Mouse (Mus musculus) heart, postnatal 0 days (tissue): ENCODE measurements around the gene Casp8ap2. TPM values are rescaled to one million over a fixed set of nuclear protein-coding genes. Genes with fewer than 3 reads are reported as not detected.
A peak's percentile ranks its signal among the peaks of the same experiment; 100 is the strongest.

Experiments
- ATAC-seq: fragments of 200-750 bp; cut with Nextera tagmentation; 2 replicates; pipeline ENCODE4 v1.8.0; 2017; ENCODE audit warnings: low read depth, moderate number of reproducible peaks, moderate library complexity; ENCODE audit not compliant: insufficient read depth
- DNase-seq: peaks from one replicate; pipeline ENCODE4 v3.0.0-alpha.2; 2016; ENCODE audit warnings: low spot score
- H3K27ac ChIP-seq: fragments of 300-500 bp; sonication (generic); 2 replicates; pipeline ENCODE4 v1.5.1; 2014; ENCODE audit warnings: low read depth, mild to moderate bottlenecking
- H3K27me3 ChIP-seq: fragments of 300-500 bp; sonication (generic); 2 replicates; pipeline ENCODE4 v1.6.1; 2014; ENCODE audit warnings: low read length, mixed read lengths; ENCODE audit not compliant: control insufficient read depth, insufficient read depth
- H3K36me3 ChIP-seq: fragments of 300-500 bp; sonication (generic); replicated peaks from 2 replicates; pipeline ENCODE4 v1.6.1; 2014; ENCODE audit warnings: low read length, mixed read lengths; ENCODE audit not compliant: control insufficient read depth, insufficient read depth
- H3K4me1 ChIP-seq: fragments of 300-500 bp; sonication (generic); 2 replicates; pipeline ENCODE4 v1.6.1; 2014; ENCODE audit warnings: antibody characterized with exemption; ENCODE audit not compliant: control insufficient read depth, insufficient read depth
- H3K4me2 ChIP-seq: fragments of 300-500 bp; sonication (generic); 2 replicates; pipeline ENCODE4 v1.6.1; 2014; ENCODE audit warnings: low read depth, mild to moderate bottlenecking, low read length, moderate library complexity
- H3K4me3 ChIP-seq: fragments of 300-500 bp; sonication (generic); 2 replicates; pipeline ENCODE4 v1.5.1; 2014; ENCODE audit warnings: low read depth, low read length
- H3K9ac ChIP-seq: fragments of 300-500 bp; sonication (generic); replicated peaks from 2 replicates; pipeline ENCODE4 v1.6.1; 2014; ENCODE audit warnings: low read depth, low read length, mixed read lengths
- H3K9me3 ChIP-seq: fragments of 300-500 bp; sonication (generic); replicated peaks from 2 replicates; pipeline ENCODE4 v1.6.1; 2016; ENCODE audit warnings: low read length; ENCODE audit not compliant: control insufficient read depth
- CTCF ChIP-seq: IDR thresholded peaks from 2 replicates; pipeline ENCODE4 v1.5.1; 2016; ENCODE audit warnings: antibody characterized with exemption, control low read depth, low read depth
- EP300 ChIP-seq: IDR thresholded peaks from 2 replicates; pipeline ENCODE4 v1.6.1; 2016; ENCODE audit warnings: antibody characterized with exemption, low read depth
- WGBS: fragments of 180-500 bp; shearing (Covaris S2); extraction: QIAGEN DNeasy Blood & Tissue Kit; methylation state at CpG from one replicate; pipeline ENCODE4 v1.1.7; 2014; 5-methylcytosine and 5-hydroxymethylcytosine counted together
- polyA plus RNA-seq: library from polyadenylated mRNA; unstranded; fragments of >200 nt; fragmentation: Nextera tagmentation; extraction: Ambion mirVana; gene quantifications from 2 replicates; pipeline ENCODE4 v1.2.1, GENCODE M21; 2015
- total RNA-seq: library from RNA; depleted of rRNA; stranded (reverse); fragments of >200 nt; gene quantifications from 2 replicates; pipeline ENCODE4 v1.2.3, GENCODE M21; 2014; ENCODE audit warnings: low replicate concordance

The Casp8ap2 gene
- total and polyA plus RNA-seq, 2 experiments from 2014 or later: 3.0 to 17.0 TPM

- TF ChIP-seq EP300: no peak
- TF ChIP-seq CTCF: peak; percentile 79
- WGBS: 50% methylated on average over 1 of the region's 1 CpGs
- Histone ChIP-seq H3K4me1 (no peaks in the 10 kb centered on the region), H3K9ac (no peak overlapping the region), H3K4me3 (no peak overlapping the region), H3K9me3 (no peaks in the 10 kb centered on the region), H3K4me2 (no peak overlapping the region), H3K27me3 (no peaks in the 10 kb centered on the region), H3K36me3 (peaks cover 13% of the 10 kb centered on the region; the same call in 1 of the 2 replicates), H3K27ac (no peak overlapping the region)
- peak; percentile 53 for ATAC-seq
- DNase-seq: peak; percentile 72
These were observed 43.1 kb upstream of the Casp8ap2 start for GRCm38 (mm10) chr4:32572118-32572517.

GRCm38 (mm10) chr4:32573586-32573985, 41.7 kb upstream of the Casp8ap2 start:
- Histone ChIP-seq H3K27ac (no peak overlapping the region), H3K4me1 (no peaks in the 10 kb centered on the region), H3K9me3 (no peaks in the 10 kb centered on the region), H3K4me2 (no peak overlapping the region), H3K27me3 (no peaks in the 10 kb centered on the region), H3K9ac (no peak overlapping the region), H3K36me3 (peaks cover 14% of the 10 kb centered on the region; the same call in 1 of the 2 replicates), H3K4me3 (no peak overlapping the region)
- 78% methylated on average over 5 of the region's 5 CpGs for WGBS
- DNase-seq (no peak), ATAC-seq (no peak)
- TF ChIP-seq CTCF (no peak), EP300 (no peak)

- H3K9me3 ChIP-seq: no peaks in the 10 kb centered on the region
- no peak for ATAC-seq
- TF ChIP-seq EP300 (no peak), CTCF (peak; percentile 16; the same call in 1 of the 2 replicates)
These were observed 40.6 kb upstream of the Casp8ap2 start for GRCm38 (mm10) chr4:32574604-32575003.

GRCm38 (mm10) chr4:32575165-32575564, 40.1 kb upstream of the Casp8ap2 start:
- no peak for DNase-seq
- Histone ChIP-seq H3K9ac (no peak overlapping the region), H3K4me1 (no peaks in the 10 kb centered on the region), H3K4me2 (no peak overlapping the region), H3K4me3 (no peak overlapping the region), H3K27ac (no peak overlapping the region), H3K9me3 (no peaks in the 10 kb centered on the region), H3K36me3 (peaks cover 20% of the 10 kb centered on the region; the same call in 1 of the 2 replicates), H3K27me3 (no peaks in the 10 kb centered on the region)
- WGBS: 65% methylated on average over 9 of the region's 9 CpGs
- no peak for ATAC-seq
- TF ChIP-seq CTCF: no peak
- no peak for TF ChIP-seq EP300

More at GRCm38 (mm10) chr4:32574604-32575003, 40.6 kb upstream of the Casp8ap2 start:
- Histone ChIP-seq H3K27me3 (no peaks in the 10 kb centered on the region), H3K9ac (no peak overlapping the region), H3K27ac (no peak overlapping the region), H3K4me2 (no peak overlapping the region), H3K4me1 (no peaks in the 10 kb centered on the region), H3K36me3 (peaks cover 15% of the 10 kb centered on the region; the same call in 1 of the 2 replicates), H3K4me3 (no peak overlapping the region)
- no peak for DNase-seq
- WGBS: 89% methylated on average over 1 of the region's 1 CpGs

GRCm38 (mm10) chr4:32579850-32580249, 35.4 kb upstream of the Casp8ap2 start:
- H3K4me3 ChIP-seq: no peak overlapping the region
- TF ChIP-seq CTCF (no peak), EP300 (no peak)

GRCm38 (mm10) chr4:32584181-32584580, 31.1 kb upstream of the Casp8ap2 start:
- 71% methylated on average over 6 of the region's 6 CpGs for WGBS
- Histone ChIP-seq H3K4me3 (no peak overlapping the region), H3K4me2 (no peak overlapping the region), H3K9me3 (no peaks in the 10 kb centered on the region), H3K36me3 (0 out of 2 replicates have a peak, but pooled peaks cover 10% of the 10 kb centered on the region), H3K27ac (no peak overlapping the region), H3K9ac (no peak overlapping the region), H3K27me3 (no peaks in the 10 kb centered on the region), H3K4me1 (no peaks in the 10 kb centered on the region)
- no peak for ATAC-seq
- no peak for DNase-seq
- TF ChIP-seq EP300 (no peak), CTCF (no peak)

More at GRCm38 (mm10) chr4:32579850-32580249, 35.4 kb upstream of the Casp8ap2 start:
- Histone ChIP-seq H3K27ac (no peak overlapping the region), H3K36me3 (peaks cover 25% of the 10 kb centered on the region; the same call in 1 of the 2 replicates), H3K9ac (no peak overlapping the region), H3K27me3 (no peaks in the 10 kb centered on the region), H3K9me3 (no peaks in the 10 kb centered on the region), H3K4me2 (no peak overlapping the region), H3K4me1 (no peaks in the 10 kb centered on the region)
- WGBS: 67% methylated on average over 8 of the region's 8 CpGs
- ATAC-seq (no peak), DNase-seq (no peak)
